Comparison of ENCODE assay signal across 8 mouse cellular contexts in genomic region chr17:44239030-44239721, GRCm38 (mm10). TPM values are rescaled to one million over a fixed set of nuclear protein-coding genes. Genes with fewer than 3 reads are reported as not detected.
A peak's percentile ranks its signal among the peaks of the same experiment; 100 is the strongest.
DNase-seq lines count a peak whose midpoint lies in the region; ATAC-seq and TF ChIP-seq lines count a peak whose summit lies in the region.

No protein-coding gene starts in this region.

- H3K9me3 ChIP-seq in intestine, embryonic 16.5 days (ENCODE audit: control insufficient read depth, low read length) = peaks cover 3% of the 10 kb centered on the region; the same call in 1 of the 2 replicates
- peaks cover 3% of the 10 kb centered on the region; the same call in 1 of the 2 replicates for H3K9me3 ChIP-seq in liver, postnatal 0 days (ENCODE audit: low read length)
- 0 out of 2 replicates have a peak, but pooled peaks cover 3% of the 10 kb centered on the region for H3K9me3 ChIP-seq in neural tube, embryonic 15.5 days (replicated peaks)

- peak overlapping the region; percentile 21; the same call in 1 of the 2 replicates for H3K4me3 ChIP-seq in intestine, embryonic 16.5 days (ENCODE audit: low read length)
- H3K4me3 ChIP-seq in liver, postnatal 0 days (ENCODE audit: low read depth, low read length) = peak overlapping the region; percentile 19
- no peak overlapping the region for H3K4me3 ChIP-seq in neural tube, embryonic 15.5 days (replicated peaks)

- H3K36me3 ChIP-seq in intestine, embryonic 16.5 days (ENCODE audit: control insufficient read depth, insufficient read depth, low read length) = 0 out of 2 replicates have a peak, but pooled peaks cover 2% of the 10 kb centered on the region
- H3K36me3 ChIP-seq in liver, postnatal 0 days (replicated peaks; ENCODE audit: insufficient read depth, low read length) = no peaks in the 10 kb centered on the region
- H3K36me3 ChIP-seq in neural tube, embryonic 15.5 days = no peaks in the 10 kb centered on the region

- peak overlapping the region; percentile 37 for H3K4me2 ChIP-seq in intestine, embryonic 16.5 days (ENCODE audit: low read depth, low read length)
- peak overlapping the region; percentile 68 for H3K4me2 ChIP-seq in liver, postnatal 0 days (ENCODE audit: low read depth, low read length)
- H3K4me2 ChIP-seq in neural tube, embryonic 15.5 days = peak overlapping the region; percentile 30

- H3K27me3 ChIP-seq in intestine, embryonic 16.5 days (replicated peaks; ENCODE audit: control insufficient read depth, insufficient read depth, low read length) = no peaks in the 10 kb centered on the region
- H3K27me3 ChIP-seq in liver, postnatal 0 days (ENCODE audit: insufficient read depth, low read length) = no peaks in the 10 kb centered on the region
- H3K27me3 ChIP-seq in neural tube, embryonic 15.5 days (replicated peaks) = no peaks in the 10 kb centered on the region

- peak overlapping the region; percentile 31 for H3K9ac ChIP-seq in intestine, embryonic 16.5 days (ENCODE audit: low read depth, low read length)
- H3K9ac ChIP-seq in liver, postnatal 0 days (replicated peaks) = peak overlapping the region; percentile 21; the same call in 1 of the 2 replicates
- no peak overlapping the region for H3K9ac ChIP-seq in neural tube, embryonic 15.5 days (replicated peaks)

- peak; percentile 40 for DNase-seq in urinary bladder, postnatal 14 days (ENCODE audit: low spot score)
- DNase-seq in urinary bladder, postnatal 4 days (ENCODE audit: low spot score in 2 of 2) = no peak
- peak; percentile 45 for DNase-seq in liver, postnatal 0 days
- DNase-seq in c-Kit-positive CD71-positive TER-119-positive erythroid progenitor cells, embryonic 14.5 days (ENCODE audit: low spot score) = no peak
- no peak for DNase-seq in frontal cortex, postnatal 14 days (ENCODE audit: low spot score in 2 of 2)

- TF ChIP-seq CTCF in liver, postnatal 0 days (IDR thresholded peaks at IDR 0.05; ENCODE audit: low read depth) = no peak

- peak overlapping the region; percentile 84 for H3K27ac ChIP-seq in intestine, embryonic 16.5 days (ENCODE audit: low read length)
- peak overlapping the region; percentile 81 for H3K27ac ChIP-seq in liver, postnatal 0 days (ENCODE audit: low read depth)
- H3K27ac ChIP-seq in neural tube, embryonic 15.5 days (replicated peaks) = 0 out of 2 replicates have a peak overlapping the region, but pooled peaks have one; percentile 13

- peaks cover 18% of the 10 kb centered on the region for H3K4me1 ChIP-seq in intestine, embryonic 16.5 days (ENCODE audit: control insufficient read depth, insufficient read depth, low read length)
- peaks cover 16% of the 10 kb centered on the region for H3K4me1 ChIP-seq in liver, postnatal 0 days (ENCODE audit: insufficient read depth)
- peaks cover 6% of the 10 kb centered on the region; the same call in 1 of the 2 replicates for H3K4me1 ChIP-seq in neural tube, embryonic 15.5 days

- ATAC-seq in granulocyte monocyte progenitor cell, adult 5-6 weeks (replicated peaks; ENCODE audit: poor library complexity, severe bottlenecking) = peak; percentile 89
- ATAC-seq in intestine, embryonic 16.5 days = peak; percentile 94
- peak; percentile 75 for ATAC-seq in liver, postnatal 0 days
- no peak for ATAC-seq in neural tube, embryonic 15.5 days (ENCODE audit: low FRiP score)

- WGBS in intestine, embryonic 16.5 days = 17% methylated on average over 10 of the region's 10 CpGs
- WGBS in liver, postnatal 0 days (ENCODE audit: insufficient replicate concordance) = 7% methylated on average over 10 of the region's 10 CpGs
- WGBS in neural tube, embryonic 15.5 days = 23% methylated on average over 10 of the region's 10 CpGs

- TF ChIP-seq EP300 in liver, postnatal 0 days (IDR thresholded peaks at IDR 0.05; ENCODE audit: low read depth) = no peak

RNA-seq across cellular contexts. Expression of gene Clic5, which starts 50.8 kb away (rescaled TPM):
- 0.26 TPM in 1 of 2 replicates, not detected in the other for total RNA-seq in granulocyte monocyte progenitor cell, adult 5-6 weeks (2014; fragmentation: Nextera tagmentation)
- 0.26 and 0.57 TPM in 2 replicates for total RNA-seq in granulocyte monocyte progenitor cell, adult 5-6 weeks (2017)
- polyA plus RNA-seq in intestine, embryonic 16.5 days (2015; fragmentation: Nextera tagmentation; extraction: Ambion mirVana) = 25.9 and 31.2 TPM in 2 replicates
- 0.28 and 0.30 TPM in 2 replicates for polyA plus RNA-seq in liver, postnatal 0 days (2015; fragmentation: Nextera tagmentation; extraction: Ambion mirVana)
- polyA plus RNA-seq in neural tube, embryonic 15.5 days (2015; fragmentation: Nextera tagmentation; extraction: Ambion mirVana) = 0.35 and 3.5 TPM in 2 replicates

Comparison
In these comparisons a context has a peak if more than half of its experiments do, and no peak if none do; other contexts are left out.
1. DNase-seq: peak in urinary bladder, postnatal 14 days (single experiment) and liver, postnatal 0 days (single experiment); none in urinary bladder, postnatal 4 days (0 of 2), c-Kit-positive CD71-positive TER-119-positive erythroid progenitor cells, embryonic 14.5 days (single experiment) and frontal cortex, postnatal 14 days (0 of 2).
2. H3K27ac ChIP-seq: peak in every context shown above with its lines; median percentile 84 in intestine, embryonic 16.5 days; 81 in liver, postnatal 0 days; 13 in neural tube, embryonic 15.5 days.
3. Peak in every context shown above with its lines, with median percentiles within 50 percentile points of each other: H3K4me2 ChIP-seq.